Mouse (Mus musculus) bone marrow macrophage, adult 2 months (primary cell): ENCODE results near the gene Trim7.

ENCODE experiments used
- CTCF ChIP-seq: IDR thresholded peaks from 2 replicates; pipeline ENCODE4 v1.5.1; 2012; ENCODE audit warnings: low read depth, mild to moderate bottlenecking, low read length, moderate library complexity
- POLR2A ChIP-seq: IDR thresholded peaks from 2 replicates; pipeline ENCODE4 v1.6.1; 2012; ENCODE audit warnings: mild to moderate bottlenecking, low read depth, low read length, borderline replicate concordance

DNA sequence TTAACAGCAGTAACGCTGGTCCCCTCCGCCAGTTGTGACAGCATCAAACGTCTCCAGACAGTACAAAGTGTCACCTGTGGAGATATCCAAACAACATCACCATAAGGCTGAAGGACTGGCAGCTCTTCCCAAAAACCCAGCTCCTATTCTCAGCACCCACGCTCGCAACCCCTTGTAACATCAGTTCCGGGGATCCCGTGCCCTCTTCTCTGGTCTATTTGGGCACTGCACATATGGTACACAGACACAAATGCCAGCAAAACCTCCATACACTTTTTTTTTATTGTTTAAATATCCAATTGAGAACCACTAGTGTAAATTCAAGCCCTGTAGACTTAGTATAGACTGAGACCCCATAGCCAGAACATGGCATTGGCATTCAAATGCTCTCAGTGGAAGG is 30.7 kb upstream of the Trim7 start:
- no peak for TF ChIP-seq POLR2A
- TF ChIP-seq CTCF: no peak
